Mouse (Mus musculus) liver, adult 2 months (tissue): Measurements from ENCODE around the gene Ypel4.

Experiments
- CTCF ChIP-seq: fragments of 200-500 bp; IDR thresholded peaks from 2 replicates; pipeline ENCODE4 v1.5.1; 2011; ENCODE audit warnings: low read depth, low read length, control low read depth
- POLR2A ChIP-seq: fragments of 200-500 bp; IDR thresholded peaks from 2 replicates; pipeline ENCODE4 v1.6.1; 2011; ENCODE audit warnings: low read length, control low read depth; ENCODE audit not compliant: insufficient read depth; ENCODE audit errors: extremely low read depth

GRCm38 (mm10) chr2:84750115-84750514 is 16.3 kb downstream of the Ypel4 start:
- no peak for TF ChIP-seq CTCF
- TF ChIP-seq POLR2A, result no peak
